Mouse (Mus musculus): ENCODE measurements around the gene Gm10563.

The Gm10563 gene

DNA sequence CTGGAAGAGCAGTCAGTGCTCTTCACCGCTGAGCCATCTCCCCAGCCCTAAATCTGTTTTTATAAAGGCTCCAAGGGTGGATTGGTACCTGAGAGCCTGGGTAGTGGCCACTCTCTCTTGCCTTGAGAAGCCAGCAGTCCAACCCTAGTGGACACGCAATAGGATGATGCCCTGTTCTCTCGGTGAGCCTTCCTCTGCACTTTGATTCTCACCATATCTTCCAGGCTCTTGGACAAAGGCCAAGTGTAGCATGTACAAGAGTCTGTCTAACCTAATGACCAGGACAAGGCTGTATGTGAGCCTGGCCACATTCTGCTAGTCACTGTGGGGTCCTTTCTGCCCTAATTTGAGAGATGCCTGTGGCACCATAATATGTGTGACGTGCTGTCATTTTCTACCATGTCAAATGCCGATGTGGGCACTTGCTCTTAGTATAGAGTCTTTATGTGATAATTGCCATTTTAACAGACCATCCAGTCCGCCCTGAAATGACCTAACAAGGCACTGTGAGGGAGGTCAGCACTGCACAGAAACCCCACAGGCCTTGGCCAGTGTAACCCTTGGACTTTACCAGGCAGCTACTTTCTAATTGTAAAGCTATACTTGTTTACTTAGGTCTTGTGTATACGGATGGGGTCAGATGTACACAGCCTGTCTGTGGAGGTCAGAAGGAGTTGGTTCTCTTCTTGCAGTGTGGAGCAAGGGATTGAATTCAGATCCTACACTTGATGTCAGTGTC lies 76.4 kb downstream of the Gm10563 start:
- TF ChIP-seq NANOG (IDR thresholded peaks at IDR 0.05; ENCODE audit: borderline replicate concordance, low read length), result no peak
- no peak for TF ChIP-seq CTCF (conservative IDR thresholded peaks at IDR 0.05; ENCODE audit: low read length)
- no peak for TF ChIP-seq POU5F1 (IDR thresholded peaks at IDR 0.05; ENCODE audit: borderline replicate concordance, low read length)
- peaks cover 13% of the 10 kb centered on the region; the same call in 1 of the 2 replicates for H3K36me3 ChIP-seq (ENCODE audit: insufficient read depth, low read length)

DNA sequence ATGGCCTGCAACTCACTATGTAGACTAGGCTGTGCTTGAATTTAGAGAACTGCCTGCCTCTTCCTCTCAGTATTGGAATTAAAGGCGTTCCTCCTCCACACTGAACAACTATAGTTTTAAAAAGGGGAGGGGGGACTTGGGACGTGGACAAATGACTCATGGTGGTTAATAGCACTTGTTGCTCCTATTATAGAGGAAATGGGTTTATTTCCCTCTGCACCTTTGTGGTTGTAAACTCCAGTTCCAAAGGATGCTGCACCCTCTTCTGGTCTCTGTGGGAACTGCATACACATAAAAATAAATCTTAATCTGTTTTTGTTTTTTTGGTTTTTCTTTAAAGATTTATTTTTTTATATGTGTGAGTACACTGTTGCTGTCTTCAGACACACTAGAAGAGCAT lies 77.0 kb downstream of the Gm10563 start:
- Histone ChIP-seq H3K36me3 (ENCODE audit: insufficient read depth, low read length) (0 out of 2 replicates have a peak, but pooled peaks cover 12% of the 10 kb centered on the region), H3K27me3 (ENCODE audit: insufficient read depth, low read length) (no peaks in the 10 kb centered on the region), H3K4me3 (replicated peaks; ENCODE audit: low read length) (no peak overlapping the region), H3K9me3 (ENCODE audit: low read length) (no peaks in the 10 kb centered on the region), H3K4me1 (replicated peaks; ENCODE audit: low read depth, low read length) (peaks cover 76% of the 10 kb centered on the region)
- TF ChIP-seq NANOG (IDR thresholded peaks at IDR 0.05; ENCODE audit: borderline replicate concordance, low read length) (no peak), CTCF (conservative IDR thresholded peaks at IDR 0.05; ENCODE audit: low read length) (peak; percentile 80), POU5F1 (IDR thresholded peaks at IDR 0.05; ENCODE audit: borderline replicate concordance, low read length) (no peak)

More for the DNA sequence above, 76.4 kb downstream of the Gm10563 start:
- H3K4me1 ChIP-seq (replicated peaks; ENCODE audit: low read depth, low read length), result peaks cover 82% of the 10 kb centered on the region
- no peaks in the 10 kb centered on the region for H3K9me3 ChIP-seq (ENCODE audit: low read length)
- no peaks in the 10 kb centered on the region for H3K27me3 ChIP-seq (ENCODE audit: insufficient read depth, low read length)
- H3K4me3 ChIP-seq (replicated peaks; ENCODE audit: low read length), result no peak overlapping the region

DNA sequence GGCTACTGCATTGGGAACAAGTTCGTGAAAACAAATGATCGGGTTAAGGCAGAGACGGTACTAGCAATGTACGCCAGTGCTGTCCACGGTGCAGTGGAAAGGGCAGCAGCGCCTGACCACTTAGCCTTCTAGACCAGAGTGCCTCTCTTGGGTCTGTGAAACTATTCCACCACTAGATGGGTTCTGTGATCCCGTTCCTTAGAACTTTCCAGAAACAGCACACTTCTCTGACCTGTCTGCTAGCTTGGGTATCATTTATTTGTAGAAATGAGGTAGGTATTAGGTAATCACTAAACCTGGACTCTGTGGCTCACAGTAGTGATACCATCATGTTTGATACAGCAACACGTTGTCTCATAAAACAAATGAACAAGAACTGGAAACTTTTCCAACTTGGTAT lies 78.7 kb downstream of the Gm10563 start:
- TF ChIP-seq POU5F1 (IDR thresholded peaks at IDR 0.05; ENCODE audit: borderline replicate concordance, low read length) (no peak), NANOG (IDR thresholded peaks at IDR 0.05; ENCODE audit: borderline replicate concordance, low read length) (no peak), CTCF (conservative IDR thresholded peaks at IDR 0.05; ENCODE audit: low read length) (no peak)
- H3K4me1 ChIP-seq (replicated peaks; ENCODE audit: low read depth, low read length), result peaks cover 78% of the 10 kb centered on the region
- no peaks in the 10 kb centered on the region for H3K9me3 ChIP-seq (ENCODE audit: low read length)
- no peaks in the 10 kb centered on the region for H3K27me3 ChIP-seq (ENCODE audit: insufficient read depth, low read length)
- peaks cover 18% of the 10 kb centered on the region; the same call in 1 of the 2 replicates for H3K36me3 ChIP-seq (ENCODE audit: insufficient read depth, low read length)
- H3K4me3 ChIP-seq (replicated peaks; ENCODE audit: low read length), result no peak overlapping the region
